Comparison of ENCODE assay signal across 9 mouse cellular contexts in the genomic region with DNA sequence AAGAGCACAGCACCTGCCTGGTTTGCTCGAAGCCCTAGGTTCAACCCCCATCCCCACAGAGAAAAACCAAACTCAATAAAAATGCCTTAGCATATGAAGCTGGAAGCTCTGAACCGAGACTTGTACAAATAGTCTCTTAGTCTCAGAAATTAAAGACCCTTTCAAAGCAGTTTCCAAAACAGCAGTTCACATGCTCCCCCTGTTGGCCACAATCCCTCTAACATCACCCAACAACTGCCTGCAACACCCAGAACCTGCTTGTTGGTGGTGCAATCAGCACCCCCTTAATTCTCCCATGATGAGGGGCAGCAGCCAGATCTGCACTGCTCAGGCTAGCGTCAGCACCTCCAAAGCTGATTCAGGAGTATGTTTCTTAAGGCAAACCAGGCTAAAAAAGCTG. TPM values are rescaled to one million over a fixed set of nuclear protein-coding genes. Genes with fewer than 3 reads are reported as not detected.
A peak's percentile ranks its signal among the peaks of the same experiment; 100 is the strongest.
DNase-seq lines count a peak whose midpoint lies in the region; ATAC-seq and TF ChIP-seq lines count a peak whose summit lies in the region.
"Had no signal": no experiment of that assay in that cellular context is flagged by ENCODE, and none has a peak within 500 bp of the region (broad histone marks: within the 10 kb centered on the region; RNA-seq: fewer than 3 reads in every experiment).

No protein-coding gene starts in this region.

- no peaks in the 10 kb centered on the region for H3K9me3 ChIP-seq in embryonic facial prominence, embryonic 10.5 days
- no peaks in the 10 kb centered on the region for H3K9me3 ChIP-seq in lung, embryonic 14.5 days (ENCODE audit: low read depth, low read length)
- no peaks in the 10 kb centered on the region for H3K9me3 ChIP-seq in intestine, embryonic 15.5 days
- H3K9me3 ChIP-seq: embryonic facial prominence, embryonic 15.5 days had no signal

- no peaks in the 10 kb centered on the region for H3K4me1 ChIP-seq in embryonic facial prominence, embryonic 10.5 days
- H3K4me1 ChIP-seq in lung, embryonic 14.5 days (ENCODE audit: insufficient read depth) = no peaks in the 10 kb centered on the region
- H3K4me1 ChIP-seq in intestine, embryonic 15.5 days (replicated peaks) = no peaks in the 10 kb centered on the region; the same call in 1 of the 2 replicates

- peaks cover 100% of the 10 kb centered on the region for H3K36me3 ChIP-seq in embryonic facial prominence, embryonic 10.5 days (replicated peaks)
- H3K36me3 ChIP-seq in lung, embryonic 14.5 days (ENCODE audit: insufficient read depth) = peaks cover 96% of the 10 kb centered on the region
- H3K36me3 ChIP-seq in intestine, embryonic 15.5 days = peaks cover 57% of the 10 kb centered on the region

- WGBS in embryonic facial prominence, embryonic 10.5 days = 85% methylated on average over 3 of the region's 3 CpGs
- WGBS in lung, embryonic 14.5 days = 54% methylated on average over 3 of the region's 3 CpGs
- WGBS in intestine, embryonic 15.5 days = 61% methylated on average over 3 of the region's 3 CpGs

- intact Hi-C loops in left cerebral cortex, postnatal 10 days (cut with DNase I) = no loop called here

- no peak overlapping the region for H3K4me2 ChIP-seq in lung, embryonic 14.5 days
- no peak overlapping the region for H3K4me2 ChIP-seq in intestine, embryonic 15.5 days (replicated peaks)
- H3K4me2 ChIP-seq: embryonic facial prominence, embryonic 15.5 days had no signal

- H3K27me3 ChIP-seq in embryonic facial prominence, embryonic 10.5 days (replicated peaks; ENCODE audit: low read depth, poor library complexity, severe bottlenecking) = no peaks in the 10 kb centered on the region
- H3K27me3 ChIP-seq in lung, embryonic 14.5 days (ENCODE audit: insufficient read depth, low read length) = no peaks in the 10 kb centered on the region
- H3K27me3 ChIP-seq in intestine, embryonic 15.5 days (replicated peaks) = no peaks in the 10 kb centered on the region
- H3K27me3 ChIP-seq: embryonic facial prominence, embryonic 15.5 days had no signal

- no peak overlapping the region for H3K9ac ChIP-seq in lung, embryonic 14.5 days
- no peak overlapping the region for H3K9ac ChIP-seq in intestine, embryonic 15.5 days
- H3K9ac ChIP-seq: embryonic facial prominence, embryonic 15.5 days had no signal

- H3K27ac ChIP-seq in embryonic facial prominence, embryonic 10.5 days (replicated peaks) = no peak overlapping the region
- H3K27ac ChIP-seq in lung, embryonic 14.5 days (ENCODE audit: low read depth) = peak overlapping the region; percentile 3; the same call in 1 of the 2 replicates
- no peak overlapping the region for H3K27ac ChIP-seq in intestine, embryonic 15.5 days
- H3K27ac ChIP-seq: embryonic facial prominence, embryonic 15.5 days had no signal

- ATAC-seq in cerebellum, adult (ENCODE audit: insufficient number of reproducible peaks, low FRiP score, low TSS enrichment) = no peak
- no peak for ATAC-seq in lung, embryonic 14.5 days (ENCODE audit: insufficient read depth)
- no peak for ATAC-seq in intestine, embryonic 15.5 days

- peak; percentile 55 to 64 for DNase-seq in cerebellum, postnatal 10 days
- peak; percentile 45 to 55 for DNase-seq in left cerebral cortex, postnatal 10 days (ENCODE audit: extremely low spot score in 1 of 2, low spot score in 2 of 2)
- DNase-seq in left cerebral cortex, adult 11 months (ENCODE audit: low spot score) = no peak
- DNase-seq in embryonic facial prominence, embryonic 10.5 days (ENCODE audit: low spot score) = peak; percentile 40
- DNase-seq in lung, embryonic 14.5 days = peak; percentile 80
- DNase-seq in gastrocnemius, postnatal 25 days = no peak

- TF ChIP-seq CTCF in lung, embryonic 14.5 days (IDR thresholded peaks at IDR 0.05; ENCODE audit: low read depth) = peak; percentile 74

- no peak overlapping the region for H3K4me3 ChIP-seq in embryonic facial prominence, embryonic 10.5 days
- H3K4me3 ChIP-seq in lung, embryonic 14.5 days (ENCODE audit: low read depth, low read length) = no peak overlapping the region
- no peak overlapping the region for H3K4me3 ChIP-seq in intestine, embryonic 15.5 days (replicated peaks)
- H3K4me3 ChIP-seq: embryonic facial prominence, embryonic 15.5 days had no signal

RNA-seq across cellular contexts. Expression of a gene that starts 13.9 kb away (rescaled TPM):
- 1 to 10 TPM; 2.2 to 2.7 TPM for total RNA-seq in left cerebral cortex, postnatal 10 days (2021)
- not detected in 2 replicates for polyA plus RNA-seq in embryonic facial prominence, embryonic 10.5 days (2016; fragmentation: Nextera tagmentation; extraction: Ambion mirVana)
- 1.2 and 5.1 TPM in 2 replicates for polyA plus RNA-seq in lung, embryonic 14.5 days (2014; fragmentation: Nextera tagmentation; extraction: Ambion mirVana)
- not detected for total RNA-seq in gastrocnemius, postnatal 25 days (2021)
- 0.40 and 0.51 TPM in 2 replicates for polyA plus RNA-seq in intestine, embryonic 15.5 days (2015; fragmentation: Nextera tagmentation; extraction: Ambion mirVana)

Comparison
In these comparisons a context has a peak if more than half of its experiments do, and no peak if none do; other contexts are left out.
1. DNase-seq: peak in cerebellum, postnatal 10 days (2 of 2), left cerebral cortex, postnatal 10 days (2 of 2), embryonic facial prominence, embryonic 10.5 days (single experiment) and lung, embryonic 14.5 days (single experiment); none in left cerebral cortex, adult 11 months (single experiment) and gastrocnemius, postnatal 25 days (single experiment).